Mouse (Mus musculus) bone marrow, adult 2 months (tissue): ENCODE results near the gene Mettl25. TPM values are rescaled to one million over a fixed set of nuclear protein-coding genes. Genes with fewer than 3 reads are reported as not detected.

ENCODE experiments used
- H3K27ac ChIP-seq: fragments of 200-500 bp; 2 replicates; pipeline ENCODE4 v1.5.1; 2012; ENCODE audit warnings: low read depth, mild to moderate bottlenecking, control low read depth, inconsistent platforms, low read length; ENCODE audit not compliant: control insufficient read depth, poor library complexity, insufficient read depth
- H3K4me1 ChIP-seq: fragments of 200-500 bp; 2 replicates; pipeline ENCODE4 v1.6.1; 2011; ENCODE audit warnings: low read length; ENCODE audit not compliant: control insufficient read depth, insufficient read depth
- H3K4me3 ChIP-seq: fragments of 200-500 bp; replicated peaks from 2 replicates; pipeline ENCODE3; 2011; ENCODE audit warnings: mild to moderate bottlenecking, low read depth, low read length, control low read depth; ENCODE audit not compliant: control insufficient read depth
- CTCF ChIP-seq: fragments of 200-500 bp; IDR thresholded peaks from 2 replicates; pipeline ENCODE4 v1.5.1; 2011; ENCODE audit warnings: low read length, control low read depth; ENCODE audit not compliant: control insufficient read depth, insufficient read depth
- POLR2A ChIP-seq: fragments of 200-500 bp; IDR thresholded peaks from 2 replicates; pipeline ENCODE4 v1.6.1; 2011; ENCODE audit warnings: low read depth, mild to moderate bottlenecking, control low read depth, low read length, borderline replicate concordance; ENCODE audit not compliant: control insufficient read depth
- WGBS: fragments of 180-500 bp; shearing (Covaris S2); methylation state at CpG from one replicate; pipeline ENCODE4 v1.1.7; 2018; 5-methylcytosine and 5-hydroxymethylcytosine counted together
- polyA plus RNA-seq: library from polyadenylated mRNA; stranded (reverse); fragments of >200 nt; gene quantifications from 2 replicates; pipeline ENCODE4 v1.2.4, GENCODE M21; 2011; ENCODE audit warnings: low replicate concordance; ENCODE audit not compliant: missing spikeins, insufficient read depth, insufficient read length

The Mettl25 gene
- polyA plus RNA-seq, 1 experiment = 5.7 TPM

GRCm38 (mm10) chr10:105714366-105714765, 126.8 kb downstream of the Mettl25 start:
- Histone ChIP-seq H3K4me3 (no peak overlapping the region), H3K27ac (no peak overlapping the region), H3K4me1 (no peaks in the 10 kb centered on the region)
- 9% methylated on average over 4 of the region's 4 CpGs for WGBS
- no peak for TF ChIP-seq CTCF
- TF ChIP-seq POLR2A = no peak

DNA sequence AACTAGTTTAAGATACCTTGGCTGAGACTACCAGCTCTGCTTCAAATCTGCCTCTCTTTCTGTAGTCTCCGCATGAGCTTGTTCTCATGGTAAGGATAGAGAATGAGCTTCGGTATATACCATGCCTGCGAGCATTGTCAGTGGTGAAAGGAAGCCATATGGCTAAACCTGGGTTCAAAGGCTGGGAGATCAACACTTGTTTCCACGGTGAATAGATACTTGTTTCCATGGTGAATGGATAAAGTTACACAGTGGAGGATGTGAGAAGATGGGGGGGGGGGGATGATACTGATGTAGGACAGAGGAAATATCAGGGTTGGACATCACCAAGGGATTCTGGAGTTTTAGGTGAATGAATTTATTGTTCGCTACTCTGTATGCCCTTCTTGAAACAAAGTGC, 128.0 kb downstream of the Mettl25 start:
- TF ChIP-seq POLR2A = no peak
- TF ChIP-seq CTCF = no peak
- H3K4me1 ChIP-seq = no peaks in the 10 kb centered on the region
- no peak overlapping the region for H3K27ac ChIP-seq
- 83% methylated on average over 5 of the region's 5 CpGs for WGBS
- no peak overlapping the region for H3K4me3 ChIP-seq

Other genes with a start within 250 kb of the Mettl25 start
- gene Ccdc59, start 313 bp downstream of the Mettl25 start, polyA plus RNA-seq = 15.8 and 19.3 TPM in 2 replicates